Mouse (Mus musculus) adrenal gland, postnatal 14 days (tissue): ENCODE measurements at regions not wholly inside any gene's neighbourhood (a gene's known extent, or its start where the extent isn't known, plus 50 kb on each side); places are given as distances from the start of the nearest gene placed in this dataset.

Experiments used
- DNase-seq: peaks from one replicate; pipeline ENCODE4 v3.0.0; 2021; ENCODE audit warnings: mixed read lengths

GRCm38 (mm10) chr8:31749974-31750373, 1678.5 kb upstream of the 5930422O12Rik start:
- no peak for DNase-seq

DNA sequence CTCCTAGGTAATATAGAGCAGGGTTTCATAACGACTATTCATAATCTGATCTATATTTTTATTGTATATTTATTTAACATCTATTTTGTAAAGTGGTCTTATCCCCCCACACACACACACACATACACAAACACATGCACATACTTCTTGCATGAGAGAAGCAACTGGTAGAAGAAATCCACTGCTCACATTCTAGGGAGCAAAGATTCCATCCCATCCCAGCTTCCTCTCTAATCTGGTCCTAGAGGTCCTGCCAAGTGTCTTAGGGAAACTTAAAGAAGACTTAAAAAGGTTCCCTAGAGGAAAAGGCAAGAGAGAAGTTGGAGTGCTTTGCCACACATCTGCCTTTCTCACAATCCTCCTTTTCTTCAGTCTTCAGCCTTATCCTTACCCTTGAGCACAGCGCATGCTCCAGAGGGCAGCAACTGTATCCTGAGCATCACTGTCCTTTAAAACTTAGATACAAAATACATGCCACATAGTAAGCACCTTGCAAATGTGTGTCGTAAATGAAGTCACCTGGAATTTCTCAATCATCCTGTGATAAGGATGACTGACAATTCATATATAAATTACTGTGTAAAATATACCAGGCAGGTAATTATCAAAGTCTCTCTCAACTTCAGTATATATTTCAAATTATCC, 1677.9 kb upstream of the 5930422O12Rik start:
- DNase-seq, result no peak

DNA sequence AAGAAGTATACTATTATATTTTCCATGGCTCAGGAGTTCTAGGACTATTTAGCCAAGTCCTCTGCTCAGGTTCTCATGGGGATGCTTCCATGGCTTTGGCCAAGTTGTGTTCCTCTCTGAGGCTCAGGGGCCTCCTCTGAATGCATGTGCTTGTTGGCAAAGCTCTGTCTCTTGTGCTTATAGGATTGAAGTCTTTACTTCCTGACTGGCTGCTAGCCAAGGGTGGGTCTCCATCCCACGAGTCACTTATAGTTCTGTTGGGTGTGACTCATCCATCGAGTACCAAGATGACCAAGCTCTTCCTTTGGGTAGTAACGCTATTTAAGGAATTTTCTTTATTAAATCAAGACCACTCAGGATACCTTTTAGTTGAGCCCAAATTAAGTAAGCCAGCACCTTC, 1672.8 kb upstream of the 5930422O12Rik start:
- no peak for DNase-seq

DNA sequence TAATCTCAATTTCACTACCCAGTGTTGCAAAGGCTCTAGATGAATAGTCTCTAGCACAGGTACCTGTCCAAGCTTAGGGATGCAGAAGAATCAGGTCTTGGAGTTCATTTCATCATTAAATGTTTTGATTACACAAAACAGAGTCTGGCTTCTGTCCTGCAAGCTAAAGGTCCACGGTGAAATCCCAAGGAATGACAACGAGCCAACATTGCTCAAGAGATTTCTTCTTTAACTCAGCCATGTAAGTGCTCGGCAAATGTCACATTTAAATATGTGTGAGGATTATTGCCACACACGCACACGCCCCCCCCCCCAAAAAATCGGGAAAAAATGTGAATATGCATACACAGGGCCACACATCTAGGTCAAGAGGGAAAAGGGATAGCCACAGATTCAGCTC, 1666.4 kb upstream of the 5930422O12Rik start:
- DNase-seq, result peak; percentile 7
